Mouse (Mus musculus) adrenal gland, postnatal 25 days (tissue): ENCODE data around the gene 1600014C10Rik. TPM values are rescaled to one million over a fixed set of nuclear protein-coding genes. Genes with fewer than 3 reads are reported as not detected.
A peak's percentile ranks its signal among the peaks of the same experiment; 100 is the strongest.

Experiments
- DNase-seq: peaks from one replicate; pipeline ENCODE4 v3.0.0; 2021; ENCODE audit warnings: mixed read lengths
- total RNA-seq: library from RNA; stranded (reverse); gene quantifications from 2 replicates; pipeline ENCODE4 v1.2.3, GENCODE M21; 2021

1600014C10Rik gene
- total RNA-seq, 1 experiment from 2014 or later, result 39.9 TPM

DNA sequence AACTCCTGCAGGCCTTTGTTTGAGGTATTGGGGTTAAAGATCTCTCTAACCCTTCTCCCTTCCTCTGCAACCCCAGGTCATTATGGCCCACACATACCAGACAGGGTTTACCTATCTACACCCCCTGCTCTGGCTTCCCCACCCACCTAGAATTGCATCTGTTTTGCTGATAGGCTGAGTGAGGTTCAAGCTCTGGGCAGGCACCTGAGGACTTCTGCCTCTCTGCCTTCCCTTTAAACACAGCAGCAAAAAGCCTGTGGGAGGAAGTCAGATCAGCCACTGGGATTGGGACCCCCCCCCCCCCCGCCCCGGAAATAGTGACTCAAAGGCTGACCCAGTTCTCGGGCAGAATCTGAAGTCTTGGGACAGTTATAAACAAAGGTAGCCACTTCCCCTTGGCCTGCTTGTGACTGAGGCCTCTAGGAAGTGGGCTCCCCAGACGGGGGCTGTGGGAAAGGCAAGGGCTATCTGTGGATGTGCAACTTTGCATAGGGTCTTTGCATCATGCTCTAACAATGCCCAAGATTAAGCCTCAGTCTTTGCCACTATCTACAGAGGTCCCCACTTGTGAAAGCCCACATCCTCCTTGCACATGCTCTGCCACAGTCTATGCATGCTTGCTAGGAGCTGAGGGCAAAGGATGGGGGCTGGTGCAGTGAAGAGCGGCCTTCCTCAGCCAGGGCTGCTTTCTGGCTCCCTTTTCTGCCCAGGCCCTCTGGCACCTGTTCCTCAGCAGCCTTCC is 31.6 kb downstream of the 1600014C10Rik start:
- no peak for DNase-seq

DNA sequence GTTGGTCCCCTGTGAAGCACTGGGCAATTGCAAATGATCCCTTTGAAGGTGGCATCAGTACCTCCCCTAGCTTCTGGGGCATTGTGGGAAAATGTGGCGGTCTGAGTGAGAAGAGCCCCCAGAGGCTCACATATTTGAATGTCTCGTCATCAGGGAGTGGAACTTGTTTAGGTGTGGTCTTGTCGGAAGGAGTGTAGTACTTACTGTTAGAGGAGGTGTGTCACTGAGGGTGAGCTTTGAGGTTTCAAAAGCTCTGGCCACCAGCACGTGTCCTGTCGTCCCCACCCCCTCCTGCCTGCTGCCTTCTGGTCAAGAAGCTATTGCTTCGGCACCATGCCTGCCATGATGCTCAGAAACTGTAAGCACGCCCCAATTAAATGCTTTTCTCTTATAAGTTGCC is 32.3 kb downstream of the 1600014C10Rik start:
- no peak for DNase-seq

DNA sequence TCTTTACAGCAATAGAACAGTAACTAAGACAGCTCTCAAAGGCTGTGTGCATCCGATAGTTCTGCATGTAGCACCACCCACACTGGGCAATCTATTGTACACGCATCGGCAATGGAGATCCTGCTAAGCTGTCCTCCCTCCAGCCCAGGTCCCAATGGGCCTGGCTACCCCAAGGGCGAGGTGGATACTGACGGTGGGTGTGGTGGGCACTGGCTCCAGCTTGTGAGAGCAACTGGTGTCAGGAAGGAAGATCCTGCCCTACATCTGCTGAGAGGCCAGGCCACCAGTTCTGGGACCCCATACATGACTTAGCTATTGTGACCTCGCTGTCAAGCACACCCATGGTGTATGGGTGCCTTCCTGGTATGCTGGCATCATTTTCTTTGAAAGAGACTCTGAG is 32.7 kb downstream of the 1600014C10Rik start:
- DNase-seq, result no peak

DNA sequence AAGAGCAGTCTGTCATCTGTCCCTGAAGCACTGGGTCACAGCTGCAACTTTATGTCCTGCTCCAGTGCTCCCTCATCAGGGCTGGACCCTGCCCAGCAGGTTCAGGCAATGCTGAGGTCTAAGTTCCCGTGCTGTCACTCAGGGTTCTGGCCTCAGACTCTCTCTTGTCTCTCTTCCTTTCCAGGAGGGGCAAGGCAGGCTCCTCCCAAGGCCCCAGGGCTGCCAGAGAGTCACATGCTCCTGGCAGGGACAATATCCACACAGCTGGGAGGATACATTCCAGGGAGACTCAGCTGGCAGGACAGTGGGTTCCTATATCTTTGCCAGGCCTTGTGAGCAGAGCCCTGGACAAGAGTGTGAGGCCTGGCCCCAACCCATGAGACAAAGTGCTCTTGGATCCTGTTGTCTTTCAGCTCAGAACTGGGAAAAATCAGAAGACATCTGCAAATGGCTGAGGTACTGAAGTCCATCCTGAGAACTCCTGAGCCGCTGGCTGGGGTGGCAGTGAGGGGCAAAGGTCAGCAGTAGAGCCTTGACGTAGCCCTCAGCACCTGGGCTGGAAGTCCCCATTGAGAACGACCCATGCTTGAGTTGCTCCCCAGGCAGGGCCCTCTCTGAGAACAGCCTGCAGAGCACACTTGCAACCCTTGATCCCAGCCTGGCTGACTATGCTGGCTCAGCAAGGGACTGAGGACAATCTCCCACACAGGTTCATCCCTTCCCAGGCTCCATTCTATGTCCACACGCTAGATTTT is 34.6 kb downstream of the 1600014C10Rik start:
- peak; percentile 71 for DNase-seq

DNA sequence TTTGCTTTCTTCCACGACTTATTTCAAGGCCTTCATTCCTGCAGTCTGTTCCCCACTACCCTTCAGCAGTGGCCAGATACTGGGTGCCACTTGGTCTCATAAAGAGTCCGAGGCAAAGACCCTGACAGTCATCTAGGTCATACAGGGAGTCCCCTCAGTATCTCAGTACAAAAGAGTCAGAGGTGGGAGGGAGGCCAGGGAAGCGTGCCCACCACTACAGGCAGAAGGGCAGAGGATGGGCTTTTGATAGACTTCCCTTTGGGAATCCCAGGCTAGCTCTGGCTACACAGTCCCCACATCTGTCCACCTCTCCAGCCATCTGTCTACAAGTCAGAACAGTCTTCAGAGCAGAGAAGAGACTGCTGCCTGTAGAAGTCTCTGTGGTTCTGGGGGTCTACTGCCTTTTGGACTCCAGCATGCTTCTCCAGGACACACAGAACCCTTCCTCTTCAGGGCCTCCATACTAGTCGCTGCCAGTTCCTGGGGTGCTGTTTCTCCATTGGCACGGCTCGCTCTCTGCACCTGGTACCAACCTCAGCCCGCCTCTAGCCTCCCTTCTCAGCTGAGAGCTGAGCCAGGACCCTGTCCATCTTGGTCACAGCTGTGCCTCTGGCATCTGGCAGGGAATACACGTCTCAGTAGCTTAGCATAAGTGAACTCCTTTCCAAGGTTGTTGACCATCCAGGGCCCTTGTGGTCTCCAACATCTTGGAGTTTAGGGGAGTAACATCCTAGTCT is 35.8 kb downstream of the 1600014C10Rik start:
- DNase-seq, result no peak

DNA sequence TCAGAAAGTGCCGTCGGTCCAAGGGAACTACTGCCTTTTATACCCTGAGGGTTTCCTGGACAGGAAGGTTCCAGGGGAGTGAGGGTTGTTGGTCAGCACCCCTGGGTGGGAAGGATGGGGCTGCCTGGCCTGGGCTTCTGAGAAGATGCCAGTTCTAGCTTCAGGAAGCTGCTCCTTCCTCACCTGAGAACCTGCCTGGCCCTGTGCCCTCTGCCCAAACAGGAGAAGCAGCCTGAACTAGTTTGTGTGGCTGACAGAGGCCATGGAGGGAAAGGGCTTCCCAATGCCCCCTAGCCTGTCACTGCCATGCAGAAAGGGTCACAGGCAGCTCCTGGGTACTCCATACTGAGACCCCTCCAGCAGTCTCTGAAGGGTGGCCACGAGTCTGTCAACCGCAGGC is 36.5 kb downstream of the 1600014C10Rik start:
- no peak for DNase-seq

DNA sequence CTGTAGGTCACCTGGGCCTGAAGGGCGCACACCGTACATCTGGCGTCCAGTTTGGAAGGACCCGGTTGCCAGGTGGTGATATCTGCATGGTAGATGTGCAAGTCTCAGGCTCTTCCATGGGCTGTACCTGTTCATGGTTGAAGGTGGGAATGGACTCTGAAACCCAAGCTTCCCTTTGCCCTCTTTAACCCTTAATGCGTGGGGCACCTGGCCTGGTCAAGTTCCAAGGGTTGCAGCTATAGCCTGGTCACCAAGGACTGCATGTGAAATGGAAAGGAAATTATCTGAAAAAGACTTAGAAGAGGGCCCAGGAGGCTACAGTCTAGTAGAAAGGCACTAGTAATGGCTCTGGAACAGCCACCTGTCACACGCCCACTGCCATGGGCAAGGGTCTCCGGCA is 37.8 kb downstream of the 1600014C10Rik start:
- no peak for DNase-seq

DNA sequence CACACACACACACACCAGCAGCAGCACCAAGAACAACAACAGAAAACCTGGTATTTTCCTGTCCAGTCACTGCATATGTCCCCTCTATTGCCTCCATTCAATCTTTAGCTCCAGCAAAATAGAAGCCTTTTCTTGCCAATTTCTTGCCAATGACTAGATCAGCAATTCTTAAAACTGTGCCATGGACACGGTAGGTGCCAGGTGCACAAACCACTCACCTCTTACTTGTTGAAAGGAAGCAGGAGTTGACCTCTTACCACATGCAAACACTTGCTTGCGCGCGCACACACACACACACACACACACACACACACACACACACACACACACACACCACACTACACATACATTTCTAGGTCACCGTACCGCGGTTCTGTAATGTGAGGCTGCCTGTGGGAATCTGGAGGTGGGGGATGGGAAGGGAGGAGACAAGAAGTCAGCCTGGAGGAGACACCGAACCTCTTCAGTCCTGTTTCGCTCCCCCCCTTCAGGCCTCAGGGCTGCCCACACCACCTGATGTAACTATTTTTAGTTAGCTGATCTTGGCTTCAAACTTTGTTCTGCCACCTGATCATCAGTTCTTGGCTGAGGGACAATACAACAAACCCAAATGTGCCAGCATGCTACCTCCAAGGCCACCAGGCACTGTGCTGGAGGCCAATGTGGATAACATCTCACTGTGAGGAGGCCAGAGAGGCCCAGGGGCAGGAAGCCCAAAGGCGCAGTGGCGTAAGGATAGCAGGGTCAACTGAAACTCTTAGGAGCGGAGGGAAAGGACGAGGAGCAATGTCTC is 41.8 kb downstream of the 1600014C10Rik start:
- DNase-seq, result peak; percentile 36

DNA sequence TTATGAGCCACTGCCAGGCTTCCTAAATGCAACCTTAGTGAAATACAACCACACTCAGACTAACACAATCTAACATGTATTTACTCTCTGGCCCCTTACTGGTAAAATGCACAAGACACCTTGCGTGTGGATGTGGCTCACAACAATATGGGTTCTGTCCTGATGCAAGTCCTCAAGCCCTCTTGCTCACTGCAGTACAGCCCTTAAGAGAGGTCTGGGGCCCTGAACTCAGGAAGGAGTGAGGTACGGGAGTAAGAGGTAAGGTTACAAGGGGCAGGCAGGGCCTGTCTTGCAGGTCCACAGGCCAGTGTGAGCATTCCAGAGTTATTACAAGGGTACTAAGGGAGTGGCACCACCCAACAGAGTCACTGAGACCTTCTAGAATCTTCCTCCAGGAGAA is 43.2 kb downstream of the 1600014C10Rik start:
- no peak for DNase-seq

DNA sequence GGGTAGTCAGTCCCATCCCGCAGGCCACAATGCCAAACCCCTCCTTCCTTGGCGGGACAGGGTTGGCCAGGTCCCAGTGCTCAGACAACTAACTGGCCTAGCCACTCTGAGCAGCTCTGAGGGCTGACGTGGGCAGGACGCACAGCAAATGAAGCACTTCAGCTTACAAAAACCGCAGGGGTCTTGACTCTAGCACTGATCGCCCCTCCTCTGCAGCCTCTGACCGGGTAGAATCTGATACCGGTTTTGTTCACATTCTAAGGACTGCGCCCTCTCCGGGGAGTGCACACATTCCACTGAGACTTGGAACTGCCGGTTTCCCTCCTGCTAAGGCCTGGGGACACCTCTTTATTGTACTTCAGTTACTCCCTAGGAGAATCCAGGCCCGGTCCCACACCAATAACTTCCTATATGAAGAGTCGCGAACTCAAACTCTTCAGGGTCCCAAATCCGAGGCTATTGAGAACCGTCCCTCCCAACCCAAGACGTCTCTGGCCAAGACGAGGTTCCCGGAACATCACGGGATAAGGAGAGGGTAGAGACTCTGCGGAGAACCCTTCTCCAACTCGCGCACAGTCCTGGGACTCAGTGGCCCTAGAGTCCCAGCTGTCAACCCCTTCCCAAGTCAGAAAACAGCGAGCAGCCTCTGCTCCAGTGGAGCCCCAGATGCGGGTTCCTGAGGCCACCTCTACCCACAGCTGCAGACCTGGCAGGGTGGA is 44.3 kb downstream of the 1600014C10Rik start:
- peak; percentile 71 for DNase-seq

DNA sequence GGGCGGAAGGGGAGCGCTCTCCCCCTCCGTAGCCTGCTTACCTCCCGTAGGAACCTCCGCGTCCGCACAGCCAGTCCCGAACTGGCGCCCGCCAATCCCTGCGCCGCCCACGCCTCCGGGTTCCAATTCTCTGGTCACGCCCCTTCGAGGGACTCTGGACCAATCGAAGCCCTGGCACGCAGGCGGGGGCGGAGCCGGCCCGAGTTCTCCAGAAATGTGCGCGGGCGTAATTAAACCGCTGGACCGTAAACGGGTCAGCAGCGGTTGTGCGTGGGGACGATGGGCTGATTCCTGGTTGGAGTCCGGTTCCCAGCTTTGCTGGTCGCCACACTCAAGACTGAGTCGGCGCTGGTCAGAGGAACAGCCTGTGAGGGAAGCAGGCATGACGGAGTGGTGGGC is 44.9 kb downstream of the 1600014C10Rik start, which contains the start of gene Plekhf1:
Gene Plekhf1 (minus strand): TSS at position 117 of the 399 bp plus-strand sequence.
- DNase-seq, result peak; percentile 95

DNA sequence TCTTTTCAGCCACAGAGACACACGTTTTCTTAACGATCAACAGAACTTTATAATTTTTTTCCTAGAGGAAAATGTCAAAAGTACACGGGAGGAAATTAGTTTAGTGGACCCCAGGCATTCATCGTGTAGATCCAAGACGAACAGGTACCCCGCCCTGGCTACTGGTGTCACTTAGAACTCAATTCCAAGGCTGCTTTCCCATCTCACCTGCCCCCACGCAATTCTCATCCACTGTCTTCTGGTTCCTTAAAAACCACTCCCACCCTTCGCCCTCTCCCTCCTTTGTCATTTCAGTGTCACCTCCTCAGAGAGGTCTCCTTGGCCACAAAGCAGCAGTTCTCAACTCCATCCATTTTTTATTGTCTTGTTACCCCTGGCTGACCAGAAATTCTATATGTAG is 45.3 kb downstream of the 1600014C10Rik start:
- DNase-seq, result no peak

DNA sequence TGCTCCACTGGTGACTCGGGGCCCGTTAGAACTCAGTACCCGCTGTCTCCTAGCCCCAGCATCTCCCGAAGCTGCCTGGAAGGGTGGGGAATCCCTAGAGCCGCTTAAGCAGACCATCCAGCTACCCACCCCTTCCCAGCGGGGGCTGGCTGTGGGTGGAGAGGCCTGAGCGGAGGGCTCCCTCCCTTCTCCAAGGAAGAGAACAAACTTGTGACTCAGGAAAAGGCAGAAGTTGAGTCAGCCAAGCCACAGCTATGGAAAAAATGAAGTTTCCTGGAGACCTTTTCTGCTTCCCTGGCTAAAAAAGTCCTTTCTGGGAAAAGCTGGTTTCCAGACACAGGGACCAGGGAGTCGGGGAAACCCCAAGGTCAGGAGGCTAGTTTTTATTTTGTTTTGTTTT is 47.3 kb downstream of the 1600014C10Rik start:
- no peak for DNase-seq

DNA sequence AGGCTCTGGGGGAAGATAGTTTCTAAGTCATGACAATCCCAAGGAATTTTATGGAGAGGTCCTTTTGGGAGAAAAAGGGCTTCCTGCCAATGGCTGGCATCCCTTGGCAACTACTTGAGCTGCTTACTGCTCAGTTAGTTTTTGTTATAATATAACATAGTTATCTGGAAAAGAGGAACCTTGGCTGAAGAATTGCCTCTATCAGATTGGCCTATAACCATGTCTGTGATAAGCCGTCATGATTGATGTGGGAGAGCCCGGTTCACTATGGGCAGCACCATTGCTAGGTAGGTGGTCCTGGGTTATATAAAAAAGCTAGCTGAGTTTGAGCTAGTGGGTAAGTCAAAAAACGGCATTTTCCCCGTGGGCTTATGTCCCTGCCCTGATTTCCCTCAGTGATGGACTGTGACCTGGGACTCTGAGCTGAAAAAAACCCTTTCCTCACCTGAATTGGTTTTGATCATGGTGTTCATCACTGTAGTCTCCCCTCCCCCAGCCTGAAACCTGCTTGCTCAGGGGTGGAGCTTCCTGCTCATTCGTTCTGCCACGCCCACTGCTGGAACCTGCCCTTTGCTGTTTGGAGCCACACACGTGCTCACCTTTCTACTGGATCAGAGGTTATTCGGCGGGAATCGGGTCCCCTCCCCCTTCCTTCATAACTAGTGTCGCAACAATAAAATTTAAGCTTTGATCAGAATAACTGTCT is 53.5 kb downstream of the 1600014C10Rik start:
- no peak for DNase-seq

DNA sequence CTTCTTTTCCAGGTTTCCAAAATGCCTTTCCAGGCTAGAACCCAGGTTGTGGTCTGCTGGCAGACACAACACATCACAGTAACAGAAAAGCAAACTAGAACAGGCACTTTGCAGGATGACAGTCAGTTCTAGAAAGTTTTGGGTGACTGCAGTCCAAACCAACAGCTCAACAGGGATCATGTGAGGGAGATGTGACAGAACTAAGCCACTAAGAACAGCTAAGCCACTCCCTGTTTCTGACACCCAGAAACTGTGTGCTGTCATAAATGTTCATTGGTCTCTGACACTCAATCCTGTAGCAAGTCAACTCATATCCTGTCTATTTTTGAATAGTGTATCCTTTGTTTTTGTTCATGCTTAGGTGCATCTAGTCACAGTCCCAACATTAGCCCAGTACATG is 54.1 kb downstream of the 1600014C10Rik start:
- DNase-seq, result no peak

DNA sequence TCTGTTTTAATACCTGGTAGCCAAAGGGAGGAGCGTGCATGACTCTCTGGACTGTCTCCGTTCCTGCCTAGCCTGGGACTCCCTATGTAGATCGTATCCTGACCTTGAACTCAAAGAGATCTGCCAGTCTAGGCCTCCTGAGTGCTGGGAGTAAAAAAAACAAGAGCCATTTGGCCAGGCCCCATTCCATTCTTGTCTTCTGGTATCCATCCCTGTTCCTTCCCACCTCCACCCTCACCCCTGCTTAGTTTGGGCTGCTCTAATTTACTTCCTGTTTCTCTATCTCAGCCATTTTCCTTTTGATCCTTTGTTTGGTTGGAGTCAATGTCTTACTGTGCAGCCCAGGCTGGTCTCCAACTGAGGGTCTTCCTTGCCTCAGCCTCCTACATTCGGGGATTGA is 59.4 kb downstream of the 1600014C10Rik start:
- no peak for DNase-seq
